Mouse (Mus musculus) midbrain, postnatal 0 days (tissue): ENCODE measurements at regions not wholly inside any gene's neighbourhood (a gene's known extent, or its start where the extent isn't known, plus 50 kb on each side); places are given as distances from the start of the nearest gene placed in this dataset.

Experiments used
- ATAC-seq: fragments of 200-750 bp; cut with Nextera tagmentation; 2 replicates; pipeline ENCODE4 v1.8.0; 2017; ENCODE audit warnings: moderate number of reproducible peaks, mild to moderate bottlenecking, moderate TSS enrichment, moderate library complexity; ENCODE audit not compliant: low FRiP score
- DNase-seq: peaks from one replicate; pipeline ENCODE4 v3.0.0-alpha.2; 2015; ENCODE audit warnings: low spot score
- H3K27ac ChIP-seq: fragments of 300-500 bp; sonication (generic); 2 replicates; pipeline ENCODE4 v1.5.1; 2014; ENCODE audit warnings: low read depth, mild to moderate bottlenecking, low read length, mixed read lengths
- H3K27me3 ChIP-seq: fragments of 300-500 bp; sonication (generic); 2 replicates; pipeline ENCODE4 v1.6.1; 2014; ENCODE audit warnings: low read length, control low read depth, mixed read lengths; ENCODE audit not compliant: insufficient read depth
- H3K36me3 ChIP-seq: fragments of 300-500 bp; sonication (generic); 2 replicates; pipeline ENCODE4 v1.6.1; 2014; ENCODE audit warnings: low read length, control low read depth, mixed read lengths; ENCODE audit not compliant: insufficient read depth
- H3K4me1 ChIP-seq: fragments of 300-500 bp; sonication (generic); 2 replicates; pipeline ENCODE4 v1.6.1; 2014; ENCODE audit warnings: mild to moderate bottlenecking, control low read depth, antibody characterized with exemption, low read length, mixed read lengths; ENCODE audit not compliant: insufficient read depth
- H3K4me2 ChIP-seq: fragments of 300-500 bp; sonication (generic); 2 replicates; pipeline ENCODE4 v1.6.1; 2014; ENCODE audit warnings: low read depth, mild to moderate bottlenecking, low read length, mixed read lengths; ENCODE audit not compliant: poor library complexity, severe bottlenecking
- H3K4me3 ChIP-seq: fragments of 300-500 bp; sonication (generic); 2 replicates; pipeline ENCODE4 v1.5.1; 2014; ENCODE audit warnings: low read depth, mild to moderate bottlenecking, low read length, moderate library complexity
- H3K9ac ChIP-seq: fragments of 300-500 bp; sonication (generic); replicated peaks from 2 replicates; pipeline ENCODE4 v1.6.1; 2014; ENCODE audit warnings: mild to moderate bottlenecking, low read length, moderate library complexity, mixed read lengths; ENCODE audit not compliant: poor library complexity, severe bottlenecking
- H3K9me3 ChIP-seq: fragments of 300-500 bp; sonication (generic); 2 replicates; pipeline ENCODE4 v1.6.1; 2016; ENCODE audit warnings: low read length, control low read depth
- CTCF ChIP-seq: IDR thresholded peaks from 2 replicates; pipeline ENCODE4 v1.5.1; 2016; ENCODE audit warnings: antibody characterized with exemption, mild to moderate bottlenecking
- WGBS: fragments of 180-500 bp; shearing (Covaris S2); extraction: QIAGEN DNeasy Blood & Tissue Kit; methylation state at CpG from one replicate; pipeline ENCODE4 v1.1.7; 2014; 5-methylcytosine and 5-hydroxymethylcytosine counted together

DNA sequence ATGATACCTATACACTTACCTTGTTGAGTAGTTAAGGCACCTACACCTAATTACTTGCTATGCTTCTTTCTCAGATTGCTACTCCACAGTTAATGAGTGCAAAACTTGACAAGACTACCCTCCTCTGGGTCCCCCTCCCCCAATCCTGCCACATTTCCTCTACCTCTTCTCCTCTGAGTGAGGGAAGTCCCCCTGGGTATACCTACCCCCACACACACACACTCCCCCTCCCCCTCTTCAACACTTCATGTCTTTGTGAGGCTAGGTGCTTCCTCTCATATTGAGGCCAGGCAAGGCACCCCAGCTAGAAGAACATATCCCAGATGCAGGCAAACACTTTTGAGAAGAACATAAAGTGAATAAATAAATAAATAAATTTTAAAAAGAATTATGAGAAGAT lies 90.3 kb upstream of the Ube2e3 start:
- TF ChIP-seq CTCF = no peak
- H3K4me1 ChIP-seq = no peaks in the 10 kb centered on the region
- H3K9me3 ChIP-seq = no peaks in the 10 kb centered on the region
- no peak overlapping the region for H3K27ac ChIP-seq
- no peak for DNase-seq
- H3K9ac ChIP-seq = no peak overlapping the region
- no peak overlapping the region for H3K4me3 ChIP-seq
- no peaks in the 10 kb centered on the region for H3K36me3 ChIP-seq
- no peaks in the 10 kb centered on the region for H3K27me3 ChIP-seq
- ATAC-seq = no peak
- H3K4me2 ChIP-seq = no peak overlapping the region

DNA sequence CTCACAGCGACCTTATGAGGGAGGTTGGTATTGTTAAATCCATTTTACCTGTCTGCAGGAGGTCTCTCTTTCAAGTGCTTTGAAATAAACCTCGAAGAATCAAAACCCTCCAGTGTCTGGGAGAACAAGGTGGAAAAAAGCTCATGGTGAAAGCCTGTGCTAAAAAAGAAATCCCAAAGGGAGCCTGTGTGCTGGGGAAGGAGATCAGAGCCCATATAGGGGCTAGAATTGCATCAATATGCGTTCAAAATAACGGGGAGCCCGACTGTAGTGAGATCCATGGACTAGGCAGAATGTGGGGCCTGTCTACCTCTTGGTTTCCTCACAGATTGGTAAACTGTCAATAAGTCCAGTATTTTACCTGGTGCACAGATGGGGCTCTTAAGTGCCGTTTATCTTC lies 113.6 kb upstream of the Ube2e3 start:
- H3K27ac ChIP-seq = no peak overlapping the region
- DNase-seq = no peak

DNA sequence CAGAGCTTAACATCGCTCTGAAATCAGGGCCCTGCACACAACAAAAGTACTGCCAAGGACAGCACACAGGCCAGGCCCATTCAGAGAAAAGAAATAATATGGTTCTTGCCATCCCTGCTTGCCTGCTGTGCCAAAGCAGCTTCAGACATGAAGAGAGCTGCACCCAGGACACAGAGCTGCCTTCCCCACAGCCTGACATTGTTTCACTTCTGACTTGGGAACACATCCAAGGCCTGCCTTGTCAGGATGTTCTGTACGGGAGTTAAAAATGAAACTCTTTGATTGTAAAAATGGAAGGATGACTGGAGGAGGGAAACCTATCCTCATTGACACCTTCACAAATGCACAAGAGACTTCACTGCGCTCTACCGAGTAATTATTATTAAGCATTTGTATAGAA lies 114.0 kb upstream of the Ube2e3 start:
- H3K9me3 ChIP-seq = no peaks in the 10 kb centered on the region
- H3K9ac ChIP-seq = no peak overlapping the region
- H3K36me3 ChIP-seq = no peaks in the 10 kb centered on the region
- WGBS = 47% methylated on average over 4 of the region's 4 CpGs
- ATAC-seq (no peak), DNase-seq (no peak)
- H3K4me3 ChIP-seq = no peak overlapping the region
- H3K27me3 ChIP-seq = no peaks in the 10 kb centered on the region
- H3K27ac ChIP-seq = no peak overlapping the region
- H3K4me2 ChIP-seq = no peak overlapping the region
- H3K4me1 ChIP-seq = no peaks in the 10 kb centered on the region
- TF ChIP-seq CTCF = no peak

More for the DNA sequence above, 113.6 kb upstream of the Ube2e3 start:
- Histone ChIP-seq H3K9me3 (no peaks in the 10 kb centered on the region), H3K4me1 (no peaks in the 10 kb centered on the region), H3K9ac (no peak overlapping the region), H3K27me3 (no peaks in the 10 kb centered on the region), H3K4me3 (no peak overlapping the region), H3K4me2 (no peak overlapping the region), H3K36me3 (no peaks in the 10 kb centered on the region)
- 56% methylated on average over 6 of the region's 6 CpGs for WGBS
- no peak for ATAC-seq
- TF ChIP-seq CTCF = no peak

DNA sequence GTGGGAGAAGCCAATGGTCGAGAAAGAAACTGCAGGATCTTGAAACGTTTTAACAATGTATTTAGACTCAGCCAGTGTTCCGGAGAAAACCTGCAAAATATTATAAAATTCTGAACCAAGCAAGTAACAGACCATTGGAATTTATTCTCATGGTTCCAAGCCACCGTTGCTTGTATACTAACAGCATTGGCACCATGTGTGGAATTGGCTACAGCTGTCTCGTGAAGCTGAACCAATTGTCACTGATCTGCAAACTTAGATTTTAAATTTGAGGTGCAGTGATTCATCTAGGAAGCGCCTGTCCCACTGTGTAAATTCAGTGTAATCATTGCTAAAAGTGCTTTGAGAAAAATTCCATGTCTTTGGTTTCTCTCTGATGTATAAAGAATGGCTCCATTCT lies 137.8 kb upstream of the Ube2e3 start:
- Histone ChIP-seq H3K36me3 (no peaks in the 10 kb centered on the region), H3K4me1 (no peaks in the 10 kb centered on the region), H3K27me3 (no peaks in the 10 kb centered on the region), H3K27ac (no peak overlapping the region), H3K4me2 (no peak overlapping the region), H3K4me3 (no peak overlapping the region), H3K9ac (no peak overlapping the region), H3K9me3 (no peaks in the 10 kb centered on the region)
- DNase-seq (no peak), ATAC-seq (no peak)
- no peak for TF ChIP-seq CTCF
- WGBS = 84% methylated on average over 6 of the region's 6 CpGs

DNA sequence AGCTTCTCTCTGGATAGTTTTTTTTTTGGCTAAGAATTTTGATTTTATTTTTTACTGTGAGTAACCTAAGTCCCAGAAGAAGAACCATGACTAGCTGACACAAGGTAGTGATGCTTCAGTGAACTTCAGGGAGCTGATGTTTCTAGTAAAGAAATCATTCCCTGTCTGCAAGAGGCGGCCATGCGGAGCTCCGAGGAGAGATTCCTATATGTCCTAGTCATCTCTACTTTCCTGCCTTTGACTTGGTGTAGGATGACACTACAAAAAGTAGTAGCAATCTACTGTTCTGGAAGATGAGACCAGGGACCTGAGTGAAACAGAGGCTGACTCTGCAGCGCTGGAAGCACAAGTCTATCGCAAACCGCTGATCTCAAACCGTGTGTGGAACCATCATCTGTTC lies 141.9 kb upstream of the Ube2e3 start:
- H3K9ac ChIP-seq = no peak overlapping the region
- no peaks in the 10 kb centered on the region for H3K4me1 ChIP-seq
- no peak for DNase-seq
- TF ChIP-seq CTCF = no peak
- H3K27me3 ChIP-seq = no peaks in the 10 kb centered on the region
- H3K27ac ChIP-seq = no peak overlapping the region
- WGBS = 89% methylated on average over 7 of the region's 7 CpGs
- no peaks in the 10 kb centered on the region for H3K36me3 ChIP-seq
- no peak overlapping the region for H3K4me2 ChIP-seq
- no peak overlapping the region for H3K4me3 ChIP-seq
- ATAC-seq = no peak
- H3K9me3 ChIP-seq = no peaks in the 10 kb centered on the region

DNA sequence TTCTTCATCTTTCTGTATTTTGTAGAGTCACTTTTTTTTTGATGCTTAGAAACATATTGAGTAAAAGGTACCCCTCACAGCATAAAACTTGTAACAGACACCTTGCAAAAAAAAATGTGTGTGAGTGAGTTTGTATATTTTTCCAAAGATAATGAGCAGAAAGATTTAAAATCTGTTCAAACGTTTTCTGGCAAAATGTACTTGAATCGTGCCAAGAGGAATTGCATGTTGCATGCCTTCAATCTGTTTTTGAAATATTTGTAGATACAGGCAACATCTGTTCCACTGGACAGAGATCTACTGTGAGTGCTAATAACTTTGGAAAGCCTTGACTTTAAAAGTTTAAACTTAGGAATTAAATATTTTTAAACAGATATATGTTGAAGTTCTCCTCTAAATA lies 143.5 kb upstream of the Ube2e3 start:
- Histone ChIP-seq H3K27me3 (no peaks in the 10 kb centered on the region), H3K36me3 (no peaks in the 10 kb centered on the region), H3K4me2 (no peak overlapping the region), H3K4me1 (no peaks in the 10 kb centered on the region), H3K9me3 (no peaks in the 10 kb centered on the region), H3K27ac (no peak overlapping the region), H3K9ac (no peak overlapping the region), H3K4me3 (no peak overlapping the region)
- TF ChIP-seq CTCF = no peak
- DNase-seq (no peak), ATAC-seq (no peak)
- 68% methylated on average over 2 of the region's 2 CpGs for WGBS

DNA sequence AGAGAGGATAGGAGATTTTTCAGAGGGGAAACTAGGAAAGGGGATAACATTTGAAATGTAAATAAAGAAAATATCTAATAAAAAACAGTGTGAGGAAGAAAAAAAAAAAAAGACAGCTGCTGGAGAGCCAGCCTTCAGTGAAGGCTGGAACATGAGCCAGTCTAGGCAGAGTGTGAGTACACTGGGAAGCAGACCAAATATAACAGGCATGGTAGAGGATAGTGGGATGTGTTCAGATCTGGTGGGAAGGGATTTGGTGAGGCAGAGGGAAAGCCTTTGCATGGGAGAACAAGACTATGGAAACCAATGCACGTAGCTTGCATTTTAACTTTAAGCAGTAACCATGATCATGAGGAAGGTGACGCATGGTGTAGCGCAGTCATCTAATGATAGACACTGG lies 144.5 kb upstream of the Ube2e3 start:
- Histone ChIP-seq H3K9me3 (no peaks in the 10 kb centered on the region), H3K9ac (no peak overlapping the region), H3K4me2 (no peak overlapping the region), H3K36me3 (no peaks in the 10 kb centered on the region), H3K27me3 (no peaks in the 10 kb centered on the region), H3K27ac (no peak overlapping the region), H3K4me1 (no peaks in the 10 kb centered on the region), H3K4me3 (no peak overlapping the region)
- ATAC-seq (no peak), DNase-seq (no peak)
- no peak for TF ChIP-seq CTCF
- 97% methylated on average over 3 of the region's 3 CpGs for WGBS
